Mouse (Mus musculus) layer of hippocampus, adult 9-11 months (tissue): ENCODE data around the gene Psma6.
A peak's percentile ranks its signal among the peaks of the same experiment; 100 is the strongest.
"Not testable (repeated sequence)": the region's sequence is repeated elsewhere in the genome, so short reads cannot be mapped to it uniquely, and the experiment has no call there.

Experiments used
- DNase-seq: peaks from one replicate; pipeline ENCODE4 v3.0.0; 2022

Gene Psma6

GRCm38 (mm10) chr12:55392733-55393577 lies 8.9 kb downstream of the Psma6 start:
- DNase-seq, result no peak

GRCm38 (mm10) chr12:55395601-55396000 lies 11.6 kb downstream of the Psma6 start:
- DNase-seq, result not testable (repeated sequence)

GRCm38 (mm10) chr12:55396536-55396935 lies 12.5 kb downstream of the Psma6 start:
- DNase-seq, result no peak

- no peak for DNase-seq
Measured at GRCm38 (mm10) chr12:55397544-55398239, 13.7 kb downstream of the Psma6 start.

GRCm38 (mm10) chr12:55398240-55399127 lies 14.5 kb downstream of the Psma6 start:
- DNase-seq, result peak; percentile 92

- DNase-seq, result no peak
Measured at GRCm38 (mm10) chr12:55399128-55399677, 15.2 kb downstream of the Psma6 start.

- no peak for DNase-seq
Measured at GRCm38 (mm10) chr12:55407888-55408287, 23.9 kb downstream of the Psma6 start.

- no peak for DNase-seq
Measured at GRCm38 (mm10) chr12:55415255-55415654, 31.2 kb downstream of the Psma6 start.

GRCm38 (mm10) chr12:55415762-55416161 lies 31.7 kb downstream of the Psma6 start:
- no peak for DNase-seq

GRCm38 (mm10) chr12:55420220-55420619 lies 36.2 kb downstream of the Psma6 start:
- no peak for DNase-seq

- DNase-seq, result no peak
Measured at GRCm38 (mm10) chr12:55422057-55422456, 38.0 kb downstream of the Psma6 start.

GRCm38 (mm10) chr12:55426300-55426699 lies 42.3 kb downstream of the Psma6 start:
- no peak for DNase-seq

GRCm38 (mm10) chr12:55429201-55429600 lies 45.2 kb downstream of the Psma6 start:
- DNase-seq, result no peak

GRCm38 (mm10) chr12:55429956-55430355 lies 45.9 kb downstream of the Psma6 start:
- no peak for DNase-seq

- no peak for DNase-seq
Measured at GRCm38 (mm10) chr12:55432284-55432919, 48.4 kb downstream of the Psma6 start.

- DNase-seq, result no peak
Measured at GRCm38 (mm10) chr12:55432920-55433284, 48.9 kb downstream of the Psma6 start.

GRCm38 (mm10) chr12:55433802-55434435 lies 49.9 kb downstream of the Psma6 start:
- no peak for DNase-seq

- DNase-seq, result no peak
Measured at GRCm38 (mm10) chr12:55435080-55435479, 51.1 kb downstream of the Psma6 start.

GRCm38 (mm10) chr12:55437122-55437826 lies 53.3 kb downstream of the Psma6 start:
- DNase-seq, result no peak

- DNase-seq, result no peak
Measured at GRCm38 (mm10) chr12:55438058-55438457, 54.0 kb downstream of the Psma6 start.

- no peak for DNase-seq
Measured at GRCm38 (mm10) chr12:55438611-55439137, 54.7 kb downstream of the Psma6 start.
